Mouse (Mus musculus) left cerebral cortex, postnatal 4 days (tissue): ENCODE measurements around the gene Gm9803. TPM values are rescaled to one million over a fixed set of nuclear protein-coding genes. Genes with fewer than 3 reads are reported as not detected.
"Not testable (repeated sequence)": the region's sequence is repeated elsewhere in the genome, so short reads cannot be mapped to it uniquely, and the experiment has no call there.

Experiments used
- DNase-seq: peaks from one replicate; pipeline ENCODE4 v3.0.0-alpha.2; 2022
- intact Hi-C: fragments of 180-260 bp; cut with DNase I; formaldehyde crosslinking; loops from one replicate; pipeline ENCODE4 v1.15.1; 2025
- total RNA-seq, 2 experiments: library from RNA; stranded (reverse); gene quantifications; 2 replicates each; pipeline ENCODE4 v1.2.3; 2021

The Gm9803 gene
- 1 to 10 TPM; 4.9 TPM for total RNA-seq

DNA sequence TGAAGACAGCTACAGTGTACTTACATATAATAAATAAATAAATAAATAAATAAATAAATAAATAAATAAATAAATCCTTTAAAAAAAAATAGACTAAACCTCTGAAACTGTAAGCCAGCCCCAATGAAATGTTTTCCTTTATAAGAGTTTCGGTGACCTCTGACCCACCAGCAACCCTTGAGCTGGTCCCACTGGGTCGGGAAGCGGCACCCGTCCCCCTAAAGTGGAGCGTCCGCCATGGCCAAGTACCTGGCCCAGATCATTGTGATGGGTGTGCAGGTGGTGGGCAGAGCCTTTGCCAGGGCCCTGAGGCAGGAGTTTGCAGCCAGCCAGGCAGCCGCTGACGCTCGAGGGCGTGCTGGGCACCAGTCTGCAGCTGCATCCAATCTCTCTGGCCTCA lies at the start of gene Gm9803:
Gene Gm9803, plus strand, starts transcription at position 154 of the 400 bp plus-strand sequence.
- intact Hi-C loops, DNase-seq: not testable (repeated sequence)

DNA sequence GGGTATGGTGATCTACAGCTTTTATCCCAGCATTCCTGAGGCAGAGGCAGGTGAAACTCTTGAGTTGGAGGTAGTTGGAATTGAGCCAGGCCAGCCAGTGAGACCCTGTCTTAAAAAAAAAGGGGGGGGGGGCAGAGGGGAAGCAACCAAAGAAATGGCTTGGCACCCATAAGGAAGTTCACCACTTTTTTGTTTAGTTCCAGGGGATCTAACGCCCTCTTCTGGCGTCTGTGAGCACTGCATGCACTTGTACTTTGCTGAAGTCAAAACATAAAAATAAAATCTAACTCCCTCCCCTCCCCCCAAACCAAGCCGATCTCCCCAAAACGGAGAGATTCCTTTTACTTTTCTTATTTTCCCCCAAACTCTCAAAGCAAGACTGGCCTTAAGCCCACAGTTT lies 48.5 kb upstream of the Gm9803 start:
- DNase-seq, result no peak
- intact Hi-C loops, result loop anchor here (5.0 kb wide), 1 partner anchor 303 kb away; the partner anchor contains the start of genes 9030612E09Rik and Sobp

DNA sequence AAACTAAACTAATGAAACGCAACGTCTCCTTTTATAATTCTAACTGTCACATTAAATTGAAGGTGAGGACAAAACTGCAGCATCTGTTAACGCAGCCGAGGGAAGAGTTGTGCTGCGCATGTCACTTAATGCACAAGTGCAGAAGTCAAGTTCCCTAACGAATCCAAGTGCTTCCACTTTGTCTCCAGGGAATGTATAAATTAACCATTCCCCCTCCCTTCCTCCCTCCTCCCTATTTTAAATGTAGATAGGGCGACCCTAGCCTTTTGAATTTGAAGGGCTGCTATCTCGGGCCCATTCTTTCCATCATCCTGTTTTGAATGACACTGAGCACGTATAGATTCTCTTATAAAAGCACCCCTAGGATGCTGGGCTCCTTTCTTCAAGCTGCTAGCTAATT lies 46.4 kb upstream of the Gm9803 start:
- DNase-seq, result no peak

DNA sequence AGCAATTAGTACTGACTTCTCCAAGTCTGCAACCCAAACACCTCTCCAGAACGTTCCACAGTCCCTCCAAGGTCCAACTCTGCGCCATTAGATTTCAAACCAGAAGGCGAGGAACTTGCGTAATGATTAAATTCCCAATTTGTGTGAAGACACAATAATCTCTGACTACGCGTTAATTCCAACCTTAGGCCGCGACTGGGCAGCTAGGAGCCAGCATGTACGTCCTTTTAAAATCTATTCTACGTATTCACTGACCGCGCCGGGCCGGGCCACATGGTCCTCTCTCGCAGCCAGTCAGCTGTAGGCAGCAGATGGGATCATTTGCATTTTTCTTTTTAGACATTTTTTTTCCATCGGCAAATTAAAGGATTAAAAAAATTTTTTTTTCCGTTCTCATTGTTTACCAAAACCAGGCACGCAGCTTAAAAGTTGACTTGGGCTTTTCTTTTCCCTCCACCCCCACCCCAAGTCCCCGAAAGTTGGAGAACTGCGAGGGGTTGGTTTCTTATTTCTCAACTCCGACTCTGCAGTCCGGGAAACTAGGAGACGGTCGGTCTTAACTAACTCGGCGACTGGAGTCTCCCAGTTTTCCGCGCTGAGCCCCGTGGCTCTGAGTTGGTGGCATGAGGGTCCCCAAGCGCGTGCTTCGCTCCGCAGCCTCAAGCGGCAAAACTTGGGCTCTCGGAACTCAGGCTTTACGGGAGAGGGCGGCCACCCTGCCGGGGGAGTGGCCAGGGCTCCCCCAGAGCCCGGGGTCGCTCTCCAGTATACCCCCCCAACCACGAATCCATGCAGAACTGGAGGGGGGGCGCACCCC lies 45.8 kb upstream of the Gm9803 start:
- intact Hi-C loops, result loop anchor here (5.0 kb wide), 1 partner anchor 306 kb away; the partner anchor contains the start of genes 9030612E09Rik and Sobp
- DNase-seq, result peak; percentile 60

More for the DNA sequence above, 46.4 kb upstream of the Gm9803 start:
- intact Hi-C loops, result loop anchor here (5.0 kb wide), 1 partner anchor 305 kb away; the partner anchor contains the start of genes 9030612E09Rik and Sobp

DNA sequence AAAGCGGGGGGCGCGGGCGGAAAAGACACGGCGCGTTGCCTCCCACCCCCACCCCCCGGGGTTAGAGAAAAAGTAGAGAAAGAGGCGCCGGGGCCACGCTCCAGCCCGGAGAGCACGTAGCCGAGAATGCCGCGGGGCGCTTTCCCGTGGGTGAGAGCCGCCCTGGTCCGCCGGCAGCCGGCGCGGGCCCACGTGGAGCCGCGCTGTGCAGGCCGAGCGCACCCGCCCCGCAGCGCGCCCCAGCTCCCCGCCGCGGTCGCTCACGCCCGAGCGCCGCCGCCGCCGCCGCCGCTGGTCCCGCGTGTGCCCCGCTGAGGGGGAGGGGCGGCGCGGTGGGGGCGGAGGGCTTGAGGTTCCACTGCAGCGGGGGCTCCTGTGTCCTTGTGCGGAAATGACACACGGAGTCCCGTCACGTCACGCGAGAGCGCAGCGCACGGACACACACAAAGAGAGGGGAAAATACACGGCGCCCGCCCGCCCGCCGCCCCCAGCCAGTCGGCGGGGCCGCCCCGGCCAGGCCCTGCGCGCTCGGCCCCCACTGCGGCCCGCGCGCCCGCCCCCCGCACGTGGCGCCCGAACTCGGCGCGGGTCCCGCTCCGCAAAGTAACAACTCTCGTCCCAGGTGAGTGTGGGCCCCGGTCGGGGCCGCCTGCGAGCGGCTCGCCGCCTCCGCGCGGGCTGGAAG lies 45.0 kb upstream of the Gm9803 start, which contains the start of gene Bend3:
Gene Bend3, plus strand, starts transcription at position 81 of the 685 bp plus-strand sequence.
- DNase-seq, result peak; percentile 75
- intact Hi-C loops, result loop anchor here (5.0 kb wide), 1 partner anchor 307 kb away; the partner anchor contains the start of genes 9030612E09Rik and Sobp

DNA sequence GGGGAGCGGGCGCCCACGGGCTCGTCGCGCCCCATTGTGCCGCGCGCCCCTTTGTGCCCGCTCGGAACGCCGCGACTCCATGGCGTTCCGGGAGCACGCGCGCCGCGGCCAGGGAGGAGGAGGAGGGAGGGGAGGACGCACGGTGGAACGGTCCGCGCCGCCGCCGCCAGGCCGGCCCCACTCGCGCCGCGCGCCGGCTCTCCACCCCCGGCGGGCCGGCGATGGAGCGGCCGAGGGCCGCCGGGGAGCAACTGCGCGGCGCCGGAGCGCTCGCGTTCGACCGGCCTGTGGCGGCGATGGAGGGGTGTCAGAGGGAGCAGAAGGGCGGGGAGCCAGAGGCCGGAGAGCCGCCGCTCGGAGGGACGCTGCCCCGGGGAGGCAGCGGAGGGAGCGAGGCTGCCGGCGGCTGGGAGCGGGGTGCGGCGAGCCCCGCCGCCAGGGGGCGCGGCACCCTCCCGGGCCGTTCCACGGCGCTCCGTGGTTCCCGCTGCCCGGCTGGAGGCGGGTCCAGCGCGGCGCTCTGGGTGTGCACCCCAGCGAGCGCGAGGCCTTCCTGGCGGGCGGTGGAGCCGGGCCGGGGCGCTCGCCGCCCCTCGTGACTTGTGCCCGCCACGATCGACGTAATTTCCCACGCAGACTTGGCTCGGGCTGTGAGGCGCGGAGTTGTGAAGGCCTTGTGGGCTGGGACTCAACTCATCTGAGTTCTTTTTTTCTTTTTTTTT lies 44.3 kb upstream of the Gm9803 start:
- intact Hi-C loops, result loop anchor here (5.0 kb wide), 1 partner anchor 307 kb away; the partner anchor contains the start of genes 9030612E09Rik and Sobp
- peak; percentile 70 for DNase-seq

DNA sequence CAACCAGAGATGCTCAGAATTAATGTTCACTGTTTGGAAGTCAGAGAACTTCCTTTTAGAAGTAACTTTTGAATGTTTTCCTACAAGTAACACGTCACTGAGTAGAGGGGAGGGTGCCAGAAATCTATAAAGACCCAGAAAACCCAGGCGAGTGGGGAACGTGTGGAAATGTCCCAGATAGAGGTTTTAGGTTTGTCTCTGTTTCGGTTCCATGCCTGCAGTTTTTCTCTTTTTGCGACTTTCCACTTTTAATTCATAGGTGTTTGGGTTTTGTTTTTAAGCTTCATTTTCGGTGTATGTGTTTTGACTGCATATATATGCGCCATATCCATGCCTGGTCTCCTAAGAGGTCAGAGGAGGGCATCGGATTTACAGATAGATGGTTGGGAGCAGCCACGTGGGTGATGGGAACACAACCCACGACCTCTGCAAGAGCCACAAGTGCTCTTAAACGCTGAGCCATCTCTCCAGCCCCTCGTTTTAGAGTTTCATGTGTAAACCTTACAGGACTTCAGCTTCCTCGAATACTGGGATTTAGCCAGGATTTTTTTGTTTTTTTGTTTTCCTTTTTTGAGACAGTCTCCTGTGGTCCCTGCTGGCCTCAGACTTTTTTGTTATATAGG lies 43.5 kb upstream of the Gm9803 start:
- intact Hi-C loops, result no loop called here
- no peak for DNase-seq

DNA sequence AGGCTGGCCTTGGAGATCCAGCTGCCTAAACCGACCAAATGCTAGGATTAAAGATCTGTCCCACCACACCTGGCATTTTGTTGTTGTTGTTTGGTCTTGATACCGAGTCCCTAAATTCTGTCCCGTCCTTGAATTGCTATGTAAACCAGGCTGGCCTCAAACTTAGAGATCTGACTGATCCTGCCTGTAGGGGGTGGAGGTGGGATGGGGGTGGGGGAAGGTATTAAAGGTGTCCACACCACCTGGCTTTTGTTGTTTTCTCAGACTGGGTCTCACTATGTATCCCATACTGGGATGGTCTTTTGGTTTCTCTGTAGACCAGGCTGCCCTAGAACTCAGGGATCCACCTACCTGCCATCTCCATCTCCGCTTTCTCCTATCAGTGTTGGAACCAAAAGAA lies 42.7 kb upstream of the Gm9803 start:
- intact Hi-C loops, result no loop called here
- DNase-seq, result no peak

DNA sequence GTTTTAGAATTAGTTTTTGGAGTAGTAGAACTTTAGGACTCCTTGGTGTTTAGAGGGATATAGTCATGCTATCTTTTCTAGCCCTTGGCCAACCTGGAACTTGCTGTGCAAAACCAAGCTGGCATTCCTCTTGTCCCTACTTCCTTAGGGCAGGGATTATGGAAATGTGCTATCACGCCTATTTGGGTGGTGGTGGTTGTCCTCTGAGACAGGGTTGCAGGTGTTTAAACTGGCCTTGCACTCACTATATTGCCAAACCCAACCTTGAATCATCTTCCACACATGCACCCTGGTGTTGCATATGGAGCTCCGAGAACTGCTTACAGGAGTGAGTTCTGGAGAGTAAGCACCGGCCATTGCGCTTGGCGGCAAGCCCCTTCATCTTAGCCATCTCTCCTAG lies 41.9 kb upstream of the Gm9803 start:
- DNase-seq, result no peak
- intact Hi-C loops, result no loop called here

DNA sequence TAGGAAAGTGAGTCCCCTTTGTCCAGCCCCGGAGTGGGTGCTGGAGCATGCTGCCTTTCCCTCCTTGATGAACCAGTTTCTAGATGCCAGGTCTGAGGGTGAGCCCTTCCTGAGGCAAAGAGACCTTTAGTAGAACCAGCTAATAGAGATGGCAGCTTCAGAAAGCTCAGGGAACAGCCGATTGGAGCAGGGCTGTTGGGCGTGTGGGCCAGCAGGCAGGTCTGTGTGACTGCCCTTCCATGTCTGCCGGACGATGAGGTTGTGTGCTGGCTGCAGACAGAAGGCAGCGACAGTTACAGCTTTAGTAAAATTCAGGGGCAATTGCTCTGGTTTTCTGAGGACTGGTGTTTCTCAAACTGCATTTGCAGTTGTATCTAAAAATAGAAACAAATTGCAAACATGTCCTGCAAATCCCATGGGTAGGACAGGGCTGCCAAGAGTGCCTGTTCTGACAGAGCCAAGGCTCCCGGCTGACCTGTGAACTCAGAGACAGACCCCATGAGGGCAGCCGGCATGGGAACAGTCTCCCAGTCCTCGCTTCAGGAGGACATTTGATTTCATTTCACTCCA lies 40.4 kb upstream of the Gm9803 start:
- intact Hi-C loops, result no loop called here
- peak; percentile 21 for DNase-seq

DNA sequence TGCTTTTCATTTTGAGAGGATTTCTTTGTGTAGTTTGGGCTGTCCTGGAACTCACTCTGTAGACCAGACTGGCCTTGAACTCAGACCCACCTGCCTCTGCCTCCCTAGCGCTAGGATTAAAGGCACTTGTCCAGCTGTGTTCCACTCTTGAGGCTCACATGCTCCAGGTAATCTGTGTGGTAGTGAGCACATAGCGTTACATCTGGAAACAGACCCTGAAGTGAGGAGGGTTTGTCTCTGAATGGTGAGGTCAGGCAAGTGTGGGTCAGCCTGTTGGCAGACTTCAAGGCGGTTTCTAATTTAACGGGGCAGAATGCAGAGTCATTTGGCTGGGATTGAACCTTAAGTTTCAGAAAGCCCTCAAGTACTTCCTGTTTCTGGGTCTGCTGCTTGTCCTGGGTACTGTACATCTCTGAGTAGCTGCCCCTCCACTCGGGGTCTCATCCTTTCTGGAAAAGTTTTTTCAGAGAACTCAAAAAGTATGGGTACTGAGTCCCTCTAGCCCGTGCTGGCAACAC lies 38.1 kb upstream of the Gm9803 start:
- intact Hi-C loops, result no loop called here

DNA sequence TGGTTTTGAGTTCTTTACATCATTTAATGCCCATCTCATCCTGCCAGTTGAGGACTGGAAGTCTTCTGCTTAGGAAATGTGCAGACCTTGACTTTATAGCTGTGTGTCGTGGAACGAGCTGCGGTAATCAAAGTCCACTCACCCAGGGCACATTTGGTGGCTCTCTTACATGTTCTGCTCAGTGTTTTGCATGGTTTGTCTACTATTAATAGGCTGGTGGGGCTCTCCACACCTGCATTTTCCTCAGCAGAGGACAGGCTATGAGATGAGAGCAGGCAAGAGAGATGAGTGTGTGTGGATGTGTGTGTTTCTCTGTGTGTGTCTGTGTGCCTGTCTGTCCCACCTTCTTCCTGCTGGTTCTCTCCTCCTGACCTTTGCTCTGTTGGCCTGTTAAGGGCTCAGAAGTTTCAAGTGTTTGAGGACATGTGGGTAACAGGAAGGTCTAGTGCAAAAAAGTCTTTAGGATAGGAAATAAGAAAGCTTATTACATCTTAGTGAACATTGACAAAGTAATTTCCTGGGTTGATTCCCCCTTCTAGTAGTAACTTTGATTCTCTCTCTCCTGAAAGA lies 36.4 kb upstream of the Gm9803 start:
- no peak for DNase-seq
- intact Hi-C loops, result no loop called here

More for the DNA sequence above, 38.1 kb upstream of the Gm9803 start:
- DNase-seq, result no peak

DNA sequence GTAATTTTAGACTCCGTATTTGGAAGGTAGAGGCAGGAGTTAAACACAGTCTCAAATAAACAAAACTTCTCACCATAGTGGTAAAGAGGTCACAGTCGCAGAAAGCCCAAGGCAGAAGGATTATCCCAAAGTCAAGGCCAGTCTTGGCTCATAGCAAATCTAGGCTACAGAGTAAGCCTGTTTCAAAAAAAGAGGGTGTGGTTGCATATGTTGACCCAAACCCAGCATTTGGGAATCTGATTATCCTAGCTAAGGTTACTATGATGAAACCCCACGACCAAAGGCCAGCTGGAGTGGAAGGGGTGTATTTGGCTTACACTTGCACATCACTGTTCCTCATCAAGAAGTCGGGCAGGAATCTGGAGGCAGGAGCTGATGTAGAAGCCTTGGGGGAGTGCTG lies 35.6 kb upstream of the Gm9803 start:
- intact Hi-C loops, result no loop called here
- no peak for DNase-seq

DNA sequence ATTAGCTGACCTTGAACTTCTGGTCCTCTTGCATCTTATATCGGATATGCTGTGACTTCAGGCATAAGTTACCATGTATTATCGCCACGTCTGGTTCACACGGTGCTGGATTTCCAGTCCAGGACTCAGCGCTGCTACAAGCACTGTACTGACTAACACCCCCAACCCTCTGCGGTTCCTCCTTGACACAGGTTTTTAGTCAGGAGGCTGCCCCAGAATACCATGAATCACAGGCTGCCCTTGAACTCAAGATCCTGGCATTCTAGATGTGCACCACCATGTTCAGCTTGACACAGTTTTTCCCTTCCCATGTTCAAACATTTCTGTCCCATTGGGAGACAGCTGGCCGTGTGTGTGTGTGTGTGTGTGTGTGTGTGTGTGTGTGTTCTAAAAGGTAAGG lies 34.7 kb upstream of the Gm9803 start:
- intact Hi-C loops, result no loop called here
- DNase-seq, result no peak

DNA sequence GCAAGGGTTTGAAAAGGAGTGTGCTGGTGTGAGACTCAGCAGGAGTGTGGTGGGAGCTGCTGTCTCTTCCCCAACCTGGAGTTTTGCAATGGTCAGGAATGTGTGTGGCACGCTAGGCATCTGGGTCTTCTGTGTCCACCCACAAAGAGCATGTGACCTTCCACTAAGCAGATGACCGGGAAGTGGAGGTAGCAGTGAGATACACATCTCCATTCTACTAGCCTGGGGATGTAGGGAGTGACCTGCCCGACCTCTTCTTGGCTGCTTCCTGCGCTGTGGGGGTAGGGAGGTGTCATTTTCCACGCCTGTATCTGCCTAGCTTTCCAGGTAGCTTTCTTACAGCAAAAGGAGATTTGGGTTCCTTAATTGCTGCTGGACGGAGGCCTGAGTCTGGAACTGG lies 34.3 kb upstream of the Gm9803 start:
- intact Hi-C loops, result no loop called here
- no peak for DNase-seq

DNA sequence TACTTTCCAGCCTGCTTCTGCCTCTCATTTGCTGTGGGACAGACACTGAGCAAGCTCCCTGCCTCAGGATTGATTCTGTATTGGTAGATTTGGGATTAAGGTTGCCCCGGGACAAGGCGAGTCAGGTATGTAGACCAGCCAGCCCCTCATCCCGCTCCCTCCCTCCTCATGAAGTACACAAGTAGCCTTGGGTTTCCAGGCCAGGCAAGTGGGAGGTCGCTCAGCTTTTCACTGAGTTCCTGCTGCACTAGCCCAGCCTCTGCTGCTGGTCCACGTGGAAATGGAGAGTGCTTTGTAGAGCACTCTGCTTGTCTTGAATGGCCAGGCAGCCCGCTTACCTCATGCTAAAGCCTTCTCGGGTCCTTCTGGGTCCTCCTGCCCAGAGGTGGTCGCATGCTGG lies 33.9 kb upstream of the Gm9803 start:
- intact Hi-C loops, result no loop called here

DNA sequence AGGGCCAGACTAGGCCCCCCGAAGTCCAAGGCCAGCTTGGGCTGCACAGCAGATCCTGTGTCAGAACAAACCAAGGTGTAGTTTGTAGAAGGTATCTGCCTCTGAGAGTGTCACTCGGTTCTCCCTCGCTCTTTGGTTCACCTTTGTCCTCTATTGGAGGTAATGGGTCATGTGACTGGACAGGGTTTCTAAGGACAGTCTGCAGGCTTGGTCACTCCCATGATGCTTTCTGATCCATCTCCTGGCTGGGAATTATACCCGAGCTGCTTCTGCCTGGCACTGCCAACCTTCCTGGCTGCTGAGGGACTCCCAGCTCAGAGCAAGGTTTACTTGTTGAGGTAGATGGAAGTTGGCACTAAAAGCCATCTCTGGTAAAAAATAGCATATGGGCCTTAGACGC lies 33.0 kb upstream of the Gm9803 start:
- DNase-seq, result no peak
- intact Hi-C loops, result no loop called here

More for the DNA sequence above, 33.9 kb upstream of the Gm9803 start:
- no peak for DNase-seq

DNA sequence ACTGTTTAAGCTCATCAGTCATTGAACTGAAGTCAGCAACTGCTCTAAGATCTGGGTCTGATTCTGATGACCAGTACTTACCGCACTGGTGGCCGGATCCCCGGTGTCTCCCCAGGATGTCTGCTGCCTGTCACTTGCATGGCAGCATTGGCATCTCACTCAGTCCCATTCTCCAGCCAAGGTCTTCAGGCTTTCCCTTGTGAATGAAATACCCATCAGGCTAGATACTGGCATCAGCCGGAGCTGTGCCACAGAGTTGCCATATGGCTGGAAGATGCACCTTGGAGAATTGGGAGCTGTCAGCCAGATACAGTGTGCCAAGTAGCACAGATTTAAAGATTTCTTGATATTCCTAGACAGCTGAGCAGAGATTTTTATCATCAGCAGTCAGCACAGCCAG lies 21.3 kb upstream of the Gm9803 start:
- intact Hi-C loops, result no loop called here
- DNase-seq, result peak; percentile 39

DNA sequence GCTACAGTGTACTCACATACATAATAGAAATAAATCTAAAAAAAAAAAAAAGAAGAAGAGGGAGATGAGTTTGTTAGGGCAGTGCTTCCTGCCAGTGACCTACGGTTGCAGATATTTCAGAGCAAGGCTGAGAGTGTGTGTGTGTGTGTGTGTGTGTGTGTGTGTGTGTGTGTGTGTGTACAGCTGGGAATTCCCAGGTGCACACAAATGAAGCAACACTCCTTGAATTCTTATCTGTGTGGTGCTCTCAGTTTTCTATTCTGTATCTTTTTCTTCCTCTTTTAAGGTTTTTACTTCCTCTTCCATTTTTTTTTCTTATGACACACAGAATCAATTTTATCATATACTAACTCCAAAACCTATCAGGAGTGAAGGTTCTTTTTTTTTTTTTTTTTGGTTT lies 19.6 kb upstream of the Gm9803 start:
- intact Hi-C loops, result no loop called here
- DNase-seq, result no peak

DNA sequence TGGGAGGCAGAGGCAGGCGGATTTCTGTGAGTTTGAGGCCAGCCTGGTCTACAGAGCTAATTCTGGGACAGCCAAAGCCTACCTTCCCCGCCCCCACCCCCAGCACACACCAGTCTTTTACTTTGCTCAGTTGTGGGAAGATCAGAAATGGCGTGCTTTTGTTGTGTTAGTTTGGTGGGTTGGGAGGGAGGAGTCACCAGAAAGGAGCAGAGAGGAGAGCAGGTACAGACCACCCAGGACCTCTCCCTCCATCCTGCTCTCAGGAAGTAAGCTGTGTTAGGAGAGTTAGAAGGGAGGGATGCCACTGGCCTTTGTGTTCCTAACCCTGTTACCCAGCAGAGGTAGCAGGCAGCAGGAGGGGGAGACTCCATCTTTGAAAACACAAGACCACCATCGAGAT lies 16.8 kb upstream of the Gm9803 start:
- DNase-seq, result no peak
- intact Hi-C loops, result no loop called here
